Mouse (Mus musculus): ENCODE results near the gene Mfsd13b. TPM values are rescaled to one million over a fixed set of nuclear protein-coding genes. Genes with fewer than 3 reads are reported as not detected.

Gene Mfsd13b
- total RNA-seq, 1 experiment from 2014 or later = not detected

GRCm38 (mm10) chr7:121034701-121035141, 52.4 kb downstream of the Mfsd13b start:
- no peak for ATAC-seq (replicated peaks; ENCODE audit: insufficient number of reproducible peaks, low FRiP score, low TSS enrichment, poor library complexity, severe bottlenecking)

- ATAC-seq (replicated peaks; ENCODE audit: insufficient number of reproducible peaks, low FRiP score, low TSS enrichment, poor library complexity, severe bottlenecking) = no peak
These were observed 52.9 kb downstream of the Mfsd13b start for GRCm38 (mm10) chr7:121035161-121035721.

- ATAC-seq (replicated peaks; ENCODE audit: insufficient number of reproducible peaks, low FRiP score, low TSS enrichment, poor library complexity, severe bottlenecking) = no peak
These were observed 58.3 kb downstream of the Mfsd13b start for GRCm38 (mm10) chr7:121040595-121040994.

- ATAC-seq (replicated peaks; ENCODE audit: insufficient number of reproducible peaks, low FRiP score, low TSS enrichment, poor library complexity, severe bottlenecking) = no peak
These were observed 59.7 kb downstream of the Mfsd13b start for GRCm38 (mm10) chr7:121041989-121042388.

- ATAC-seq (replicated peaks; ENCODE audit: insufficient number of reproducible peaks, low FRiP score, low TSS enrichment, poor library complexity, severe bottlenecking) = no peak
These were observed 60.7 kb downstream of the Mfsd13b start for GRCm38 (mm10) chr7:121043004-121043403.

- ATAC-seq (replicated peaks; ENCODE audit: insufficient number of reproducible peaks, low FRiP score, low TSS enrichment, poor library complexity, severe bottlenecking) = no peak
These were observed 61.2 kb downstream of the Mfsd13b start for GRCm38 (mm10) chr7:121043510-121043909.

GRCm38 (mm10) chr7:121044251-121044650, 61.9 kb downstream of the Mfsd13b start:
- ATAC-seq (replicated peaks; ENCODE audit: insufficient number of reproducible peaks, low FRiP score, low TSS enrichment, poor library complexity, severe bottlenecking) = no peak

GRCm38 (mm10) chr7:121045671-121046453, 63.6 kb downstream of the Mfsd13b start:
- ATAC-seq (replicated peaks; ENCODE audit: insufficient number of reproducible peaks, low FRiP score, low TSS enrichment, poor library complexity, severe bottlenecking) = no peak

- no peak for ATAC-seq (replicated peaks; ENCODE audit: insufficient number of reproducible peaks, low FRiP score, low TSS enrichment, poor library complexity, severe bottlenecking)
These were observed 65.3 kb downstream of the Mfsd13b start for GRCm38 (mm10) chr7:121047624-121048023.

- no peak for ATAC-seq (replicated peaks; ENCODE audit: insufficient number of reproducible peaks, low FRiP score, low TSS enrichment, poor library complexity, severe bottlenecking)
These were observed 70.8 kb downstream of the Mfsd13b start for GRCm38 (mm10) chr7:121053071-121053470.

- 0 out of 2 replicates have a peak, but pooled peaks have one; percentile 39 for ATAC-seq (replicated peaks; ENCODE audit: insufficient number of reproducible peaks, low FRiP score, low TSS enrichment, poor library complexity, severe bottlenecking)
These were observed 77.3 kb downstream of the Mfsd13b start for GRCm38 (mm10) chr7:121059477-121060218.

GRCm38 (mm10) chr7:121064309-121064708, 82.0 kb downstream of the Mfsd13b start:
- ATAC-seq (replicated peaks; ENCODE audit: insufficient number of reproducible peaks, low FRiP score, low TSS enrichment, poor library complexity, severe bottlenecking) = no peak

Other genes starting within 250 kb of the Mfsd13b start
- gene Vwa3a, start 243.2 kb upstream of the Mfsd13b start, total RNA-seq (2017) = not detected in 3 replicates
- not detected in 3 replicates for gene Gm5737, start 170.1 kb upstream of the Mfsd13b start, total RNA-seq (2017)
- gene Eef2k, start 139.7 kb upstream of the Mfsd13b start, total RNA-seq (2017) = 33.4 to 56.9 TPM (median 45.7 TPM) in 3 replicates
- gene Polr3e, start 64.8 kb upstream of the Mfsd13b start, total RNA-seq (2017) = 12.7 to 15.4 TPM (median 14.8 TPM) in 3 replicates
- gene Cdr2, start 197 bp upstream of the Mfsd13b start, total RNA-seq (2017) = 5.9 to 17.3 TPM (median 17.3 TPM) in 3 replicates
- 45.0 to 54.5 TPM (median 52.3 TPM) in 3 replicates for gene Mettl9, start 51.9 kb downstream of the Mfsd13b start, total RNA-seq (2017)
- gene Igsf6, start 92.1 kb downstream of the Mfsd13b start, total RNA-seq (2017) = 245 to 446 TPM (median 387 TPM) in 3 replicates
- 0.29 TPM in 1 of 3 replicates, not detected in the others for gene Otoa, start 99.1 kb downstream of the Mfsd13b start, total RNA-seq (2017)

Measured in monocyte, adult 5-6 weeks (primary cell).